Mouse (Mus musculus): ENCODE measurements around the gene Sycp2.

DNA sequence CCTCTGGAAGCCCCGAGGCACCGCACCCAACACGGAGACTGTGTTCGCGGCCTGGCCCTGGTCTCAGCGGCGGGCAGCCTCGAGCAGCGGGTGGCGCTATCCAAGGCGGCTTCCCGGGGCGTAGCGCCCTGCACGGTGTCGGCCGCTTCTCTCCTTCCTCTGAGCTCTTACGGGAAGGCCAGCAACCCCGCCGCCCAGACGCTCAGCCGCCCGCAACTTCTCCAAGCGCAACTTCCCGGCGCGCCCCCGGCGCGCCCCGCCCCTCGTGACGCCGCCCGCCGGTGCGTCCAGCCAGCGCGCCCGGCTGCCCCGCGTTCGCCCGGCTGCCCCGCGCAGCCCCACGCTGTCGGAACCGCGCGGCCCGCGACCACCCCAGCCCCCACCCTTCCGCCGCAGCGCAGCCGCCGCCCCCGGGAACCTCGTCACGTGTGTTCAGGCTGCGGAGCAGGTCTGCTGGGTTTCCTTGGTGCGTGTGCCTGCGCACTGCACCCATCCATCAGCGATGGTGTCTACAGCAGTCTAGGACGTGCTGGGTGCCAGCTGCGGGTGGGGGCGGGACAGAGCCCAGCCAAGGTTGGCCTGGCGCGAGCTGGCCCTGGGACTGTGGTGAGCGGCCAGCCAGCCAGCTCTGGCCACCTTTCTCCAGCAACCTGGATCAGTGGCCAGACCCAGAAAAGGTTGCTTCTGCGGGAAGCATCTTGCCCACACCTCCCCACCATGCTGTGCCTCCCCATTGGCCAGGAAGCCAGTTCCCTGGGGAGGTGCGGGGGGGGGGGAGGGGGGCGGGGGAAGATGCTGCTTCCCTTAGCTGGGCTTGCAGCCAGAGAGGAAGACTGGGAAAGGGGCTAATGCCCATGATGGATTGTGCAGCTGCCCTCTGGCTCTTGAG, 7.0 kb upstream of the Sycp2 start, which contains the start of the genes Ppp1r3d and Fam217b:
- TF ChIP-seq CTCF (IDR thresholded peaks at IDR 0.05; ENCODE audit: insufficient read depth, low read length) (no peak), POLR2A (IDR thresholded peaks at IDR 0.05; ENCODE audit: borderline replicate concordance, extremely low read depth, low read depth, low read length) (peak; percentile 46; the same call in 1 of the 2 replicates)
